Mouse (Mus musculus): ENCODE measurements around the gene Prpf38a. TPM values are rescaled to one million over a fixed set of nuclear protein-coding genes. Genes with fewer than 3 reads are reported as not detected.

Prpf38a gene
- polyA plus RNA-seq, 1 experiment: 1.4 TPM

DNA sequence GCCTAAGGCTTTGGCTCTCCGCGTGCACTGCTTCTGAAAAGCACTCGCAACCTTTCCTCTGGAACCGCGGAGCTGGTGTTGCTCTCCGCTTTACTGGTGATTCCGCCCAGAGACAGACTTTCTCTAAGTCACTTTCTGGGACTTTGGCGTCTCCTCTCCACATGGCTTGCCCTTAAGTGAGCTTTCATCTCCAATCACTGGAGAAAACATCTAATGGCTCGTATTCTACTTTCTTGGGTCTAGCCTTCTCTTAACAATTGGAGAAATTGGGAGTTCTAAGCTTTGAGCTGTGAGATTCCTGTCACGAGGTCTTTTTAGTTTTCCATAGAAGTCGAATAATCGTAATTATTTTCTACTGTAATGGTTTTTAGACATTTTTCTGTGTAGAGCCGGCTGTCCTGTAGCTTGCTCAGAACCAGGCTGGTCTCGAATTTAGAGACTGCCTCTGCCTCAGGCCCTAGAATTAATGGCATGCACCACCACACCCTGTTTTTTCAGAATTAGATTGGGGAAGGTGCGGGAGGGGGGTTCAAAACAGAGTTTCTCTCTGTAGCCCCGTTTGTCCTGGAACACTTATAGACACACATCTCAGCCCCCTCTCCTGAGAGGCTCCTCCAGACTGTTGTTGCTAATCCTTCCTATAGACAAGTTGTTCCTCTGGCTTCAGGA, 741 bp upstream of the Prpf38a start:
- no peaks in the 10 kb centered on the region for H3K27me3 ChIP-seq (ENCODE audit: control insufficient read depth, insufficient read depth, low read length)
- WGBS: under 1% methylated on average over 16 of the region's 16 CpGs
- no peaks in the 10 kb centered on the region for H3K4me1 ChIP-seq (ENCODE audit: control insufficient read depth, insufficient read depth, insufficient read length, low read length)
- no peak overlapping the region for H3K27ac ChIP-seq (ENCODE audit: insufficient read depth, low read depth, low read length)
- H3K4me3 ChIP-seq (ENCODE audit: low read depth, low read length): peak overlapping the region; percentile 86
- TF ChIP-seq POLR2A (IDR thresholded peaks at IDR 0.05; ENCODE audit: low read depth, low read length): no peak
- no peak for TF ChIP-seq CTCF (IDR thresholded peaks at IDR 0.05; ENCODE audit: extremely low read depth, insufficient read length, insufficient replicate concordance, low read depth, low read length)
- H3K36me3 ChIP-seq (ENCODE audit: control insufficient read depth, insufficient read depth, low read length): peaks cover 6% of the 10 kb centered on the region

DNA sequence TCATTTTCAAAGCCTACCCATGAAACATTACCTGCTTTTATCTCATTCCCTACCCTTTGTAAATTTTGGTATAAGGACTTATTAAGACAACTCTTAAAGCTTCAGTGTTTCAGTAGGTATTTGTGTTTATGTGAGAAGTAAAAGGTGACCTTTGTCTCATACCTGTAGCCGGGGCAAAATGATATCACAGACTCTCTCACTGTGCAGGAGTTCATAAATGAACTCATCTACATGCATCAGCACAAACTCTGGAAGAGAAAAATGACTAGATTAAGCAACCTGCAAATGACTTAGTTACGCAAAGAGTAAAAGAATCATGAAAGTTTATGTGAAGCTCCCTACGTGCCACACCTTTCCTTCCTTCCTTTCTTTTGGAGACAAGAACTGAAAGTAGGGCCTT, 6.5 kb downstream of the Prpf38a start:
- Histone ChIP-seq H3K4me3 (ENCODE audit: low read depth, low read length) (no peak overlapping the region), H3K36me3 (ENCODE audit: control insufficient read depth, insufficient read depth, low read length) (peaks cover 42% of the 10 kb centered on the region), H3K27me3 (ENCODE audit: control insufficient read depth, insufficient read depth, low read length) (no peaks in the 10 kb centered on the region), H3K27ac (ENCODE audit: insufficient read depth, low read depth, low read length) (no peak overlapping the region), H3K4me1 (ENCODE audit: control insufficient read depth, insufficient read depth, insufficient read length, low read length) (no peaks in the 10 kb centered on the region)
- 82% methylated on average over 3 of the region's 3 CpGs for WGBS
- TF ChIP-seq CTCF (IDR thresholded peaks at IDR 0.05; ENCODE audit: extremely low read depth, insufficient read length, insufficient replicate concordance, low read depth, low read length) (no peak), POLR2A (IDR thresholded peaks at IDR 0.05; ENCODE audit: low read depth, low read length) (no peak)

DNA sequence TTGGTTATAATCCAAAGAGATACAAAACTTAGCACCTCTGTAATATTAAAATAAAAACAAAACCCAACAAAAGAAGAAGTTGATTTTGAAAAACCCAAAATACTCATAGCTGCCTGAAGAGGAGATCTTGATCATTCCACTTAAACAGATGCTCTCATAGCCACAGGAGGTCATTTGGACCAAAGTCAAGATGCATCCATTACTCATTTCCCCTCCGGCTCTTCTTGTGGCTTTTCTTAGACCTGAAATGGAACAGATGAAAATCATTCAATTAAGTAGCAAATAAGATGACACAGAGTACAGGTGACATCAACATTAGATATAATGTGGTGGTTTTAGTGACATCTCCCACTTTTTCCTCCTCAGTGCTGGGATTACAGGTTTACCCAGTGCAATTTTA, 14.1 kb downstream of the Prpf38a start:
- no peak for TF ChIP-seq POLR2A (IDR thresholded peaks at IDR 0.05; ENCODE audit: low read depth, low read length)
- TF ChIP-seq CTCF (IDR thresholded peaks at IDR 0.05; ENCODE audit: extremely low read depth, insufficient read length, insufficient replicate concordance, low read depth, low read length): no peak
- Histone ChIP-seq H3K4me1 (ENCODE audit: control insufficient read depth, insufficient read depth, insufficient read length, low read length) (no peaks in the 10 kb centered on the region), H3K27me3 (ENCODE audit: control insufficient read depth, insufficient read depth, low read length) (no peaks in the 10 kb centered on the region), H3K36me3 (ENCODE audit: control insufficient read depth, insufficient read depth, low read length) (peaks cover 57% of the 10 kb centered on the region), H3K4me3 (ENCODE audit: low read depth, low read length) (no peak overlapping the region), H3K27ac (ENCODE audit: insufficient read depth, low read depth, low read length) (no peak overlapping the region)
- 89% methylated on average over 1 of the region's 1 CpGs for WGBS

DNA sequence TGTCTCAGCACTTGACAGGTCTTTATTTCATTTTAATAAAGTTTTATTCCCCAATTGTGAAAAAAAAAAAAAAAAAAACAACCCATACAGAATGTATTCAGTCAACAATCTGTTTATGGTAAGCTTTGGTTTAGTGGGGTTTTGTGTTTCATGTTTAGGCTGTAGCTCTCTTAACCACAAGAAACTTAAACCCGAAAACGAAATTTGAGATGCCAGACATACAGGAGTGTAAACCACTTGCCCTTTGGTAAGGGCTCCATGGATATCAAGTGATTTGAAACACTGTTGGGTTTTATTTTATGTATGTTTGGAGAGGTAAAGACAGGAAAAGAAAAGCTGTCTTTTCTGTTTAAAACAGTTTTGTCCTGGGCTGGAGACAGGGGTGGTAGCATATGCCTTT, 39.4 kb downstream of the Prpf38a start:
- Histone ChIP-seq H3K4me3 (ENCODE audit: low read depth, low read length) (no peak overlapping the region), H3K27me3 (ENCODE audit: control insufficient read depth, insufficient read depth, low read length) (no peaks in the 10 kb centered on the region), H3K4me1 (ENCODE audit: control insufficient read depth, insufficient read depth, insufficient read length, low read length) (no peaks in the 10 kb centered on the region), H3K27ac (ENCODE audit: insufficient read depth, low read depth, low read length) (no peak overlapping the region), H3K36me3 (ENCODE audit: control insufficient read depth, insufficient read depth, low read length) (peaks cover 8% of the 10 kb centered on the region)
- no peak for TF ChIP-seq POLR2A (IDR thresholded peaks at IDR 0.05; ENCODE audit: low read depth, low read length)
- TF ChIP-seq CTCF (IDR thresholded peaks at IDR 0.05; ENCODE audit: extremely low read depth, insufficient read length, insufficient replicate concordance, low read depth, low read length): no peak
- 88% methylated on average over 2 of the region's 2 CpGs for WGBS

Other genes with a start within 250 kb of the Prpf38a start
- gene Shisal2a, start 196.0 kb downstream of the Prpf38a start, polyA plus RNA-seq (2012; rRNA removed): 0.20 TPM in 1 of 2 replicates, not detected in the other
- 2.4 and 3.4 TPM in 2 replicates for gene Gpx7, start 172.4 kb downstream of the Prpf38a start, polyA plus RNA-seq (2012; rRNA removed)
- 4.0 and 21.1 TPM in 2 replicates for gene Tut4, start 119.9 kb downstream of the Prpf38a start, polyA plus RNA-seq (2012; rRNA removed)
- gene Orc1, start 87 bp upstream of the Prpf38a start, polyA plus RNA-seq (2012; rRNA removed): 0.15 and 0.41 TPM in 2 replicates
- 9.0 and 20.5 TPM in 2 replicates for gene Cc2d1b, start 40.6 kb upstream of the Prpf38a start, polyA plus RNA-seq (2012; rRNA removed)
- gene 3110021N24Rik, start 140.3 kb upstream of the Prpf38a start, polyA plus RNA-seq (2012; rRNA removed): 0.08 and 0.27 TPM in 2 replicates
- 1.7 and 3.2 TPM in 2 replicates for gene Zfyve9, start 201.5 kb upstream of the Prpf38a start, polyA plus RNA-seq (2012; rRNA removed)

All from small intestine, adult 2 months (tissue).